Mouse (Mus musculus) liver, postnatal 0 days (tissue): ENCODE results near the gene Myrf. TPM values are rescaled to one million over a fixed set of nuclear protein-coding genes. Genes with fewer than 3 reads are reported as not detected.
"Not testable (repeated sequence)": the region's sequence is repeated elsewhere in the genome, so short reads cannot be mapped to it uniquely, and the experiment has no call there.

ENCODE experiments used
- ATAC-seq: fragments of 200-750 bp; cut with Nextera tagmentation; 2 replicates; pipeline ENCODE4 v1.8.0; 2017; ENCODE audit warnings: mild to moderate bottlenecking, moderate library complexity
- DNase-seq: peaks from one replicate; pipeline ENCODE4 v3.0.0-alpha.2; 2016
- H3K27ac ChIP-seq: fragments of 300-500 bp; sonication (generic); 2 replicates; pipeline ENCODE4 v1.5.1; 2014; ENCODE audit warnings: antibody characterized with exemption, moderate library complexity, mild to moderate bottlenecking, low read depth
- H3K27me3 ChIP-seq: fragments of 300-500 bp; sonication (generic); 2 replicates; pipeline ENCODE4 v1.6.1; 2014; ENCODE audit warnings: low read length, control low read depth, mixed read lengths; ENCODE audit not compliant: insufficient read depth
- H3K36me3 ChIP-seq: fragments of 300-500 bp; sonication (generic); replicated peaks from 2 replicates; pipeline ENCODE4 v1.6.1; 2014; ENCODE audit warnings: mild to moderate bottlenecking, control low read depth, low read length, moderate library complexity, mixed read lengths; ENCODE audit not compliant: insufficient read depth
- H3K4me1 ChIP-seq: fragments of 300-500 bp; sonication (generic); 2 replicates; pipeline ENCODE4 v1.6.1; 2014; ENCODE audit warnings: antibody characterized with exemption, mild to moderate bottlenecking, control low read depth; ENCODE audit not compliant: insufficient read depth
- H3K4me2 ChIP-seq: fragments of 300-500 bp; sonication (generic); 2 replicates; pipeline ENCODE4 v1.6.1; 2014; ENCODE audit warnings: low read depth, mild to moderate bottlenecking, low read length, moderate library complexity, mixed read lengths
- H3K4me3 ChIP-seq: fragments of 300-500 bp; sonication (generic); 2 replicates; pipeline ENCODE4 v1.5.1; 2014; ENCODE audit warnings: low read depth, low read length
- H3K9ac ChIP-seq: fragments of 300-500 bp; sonication (generic); replicated peaks from 2 replicates; pipeline ENCODE4 v1.6.1; 2014; ENCODE audit warnings: mild to moderate bottlenecking, moderate library complexity
- H3K9me3 ChIP-seq: fragments of 300-500 bp; sonication (generic); 2 replicates; pipeline ENCODE4 v1.6.1; 2016; ENCODE audit warnings: mild to moderate bottlenecking, control low read depth, low read length, mixed read lengths
- CTCF ChIP-seq: sonication (generic); IDR thresholded peaks from 2 replicates; pipeline ENCODE4 v1.5.1; 2016; ENCODE audit warnings: antibody characterized with exemption, low read depth
- EP300 ChIP-seq: IDR thresholded peaks from 2 replicates; pipeline ENCODE4 v1.6.1; 2016; ENCODE audit warnings: antibody characterized with exemption, low read depth, mild to moderate bottlenecking
- WGBS: fragments of 180-500 bp; shearing (Covaris S2); extraction: QIAGEN DNeasy Blood & Tissue Kit; methylation state at CpG from one replicate; pipeline ENCODE4 v1.1.7; 2014; ENCODE audit not compliant: insufficient replicate concordance; 5-methylcytosine and 5-hydroxymethylcytosine counted together
- microRNA-seq: library from miRNA; unstranded; fragments of <30 nt; microRNA quantifications from one replicate; pipeline ENCODE4, GENCODE M21; 2016
- polyA plus RNA-seq: library from polyadenylated mRNA; unstranded; fragments of >200 nt; fragmentation: Nextera tagmentation; extraction: Ambion mirVana; gene quantifications from 2 replicates; pipeline ENCODE4 v1.2.1, GENCODE M21; 2015

The Myrf gene
- polyA plus RNA-seq, 1 experiment from 2014 or later = 2.5 TPM

DNA sequence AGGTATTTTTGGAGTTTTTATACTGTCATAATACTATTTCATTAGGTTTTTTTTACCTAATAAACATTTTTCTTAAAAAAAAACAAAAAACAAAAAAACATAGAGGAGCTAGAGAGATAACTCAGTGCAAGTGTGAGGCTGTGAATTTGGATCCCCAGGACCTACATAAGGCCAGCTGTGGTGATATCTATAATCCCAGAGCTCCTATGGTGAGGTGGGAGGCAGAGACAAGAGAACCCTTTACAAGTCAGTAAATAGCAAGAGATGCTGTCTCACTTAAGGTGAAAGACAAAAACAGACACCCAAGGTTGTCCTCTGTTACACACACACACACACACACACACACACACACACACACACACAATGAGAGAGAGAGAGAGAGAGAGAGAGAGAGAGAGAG, 71.4 kb downstream of the Myrf start:
- DNase-seq (no peak), ATAC-seq (no peak)
- H3K36me3 ChIP-seq = no peaks in the 10 kb centered on the region
- no peak overlapping the region for H3K9ac ChIP-seq
- H3K9me3 ChIP-seq = no peaks in the 10 kb centered on the region
- H3K4me1 ChIP-seq = peaks cover 32% of the 10 kb centered on the region
- TF ChIP-seq EP300 (no peak), CTCF (no peak)
- no peak overlapping the region for H3K4me2 ChIP-seq
- H3K27ac ChIP-seq = no peak overlapping the region
- H3K27me3 ChIP-seq = no peaks in the 10 kb centered on the region
- no peak overlapping the region for H3K4me3 ChIP-seq

DNA sequence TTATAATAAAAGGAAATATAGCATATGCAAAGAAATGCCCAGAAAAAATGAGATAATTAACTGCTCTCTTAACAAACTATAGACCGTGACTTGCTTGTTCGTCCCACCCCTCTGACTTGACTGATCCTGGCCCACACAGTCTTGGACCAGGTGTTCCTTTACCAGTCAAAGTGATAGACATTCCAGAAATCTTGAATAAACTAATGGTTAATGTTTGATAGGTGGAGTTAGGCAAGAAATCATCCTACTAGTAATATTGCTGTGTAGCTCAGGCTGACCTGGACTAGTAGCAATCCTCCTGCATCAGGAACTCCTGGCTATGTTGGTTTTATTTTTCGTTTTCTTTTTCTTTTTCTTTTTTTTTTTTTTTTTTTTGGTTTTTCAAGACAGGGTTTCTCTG, 72.1 kb downstream of the Myrf start:
- Histone ChIP-seq H3K27me3 (no peaks in the 10 kb centered on the region), H3K4me3 (no peak overlapping the region), H3K36me3 (no peaks in the 10 kb centered on the region), H3K27ac (no peak overlapping the region), H3K4me1 (peaks cover 25% of the 10 kb centered on the region), H3K9ac (no peak overlapping the region), H3K4me2 (no peak overlapping the region), H3K9me3 (no peaks in the 10 kb centered on the region)
- ATAC-seq (no peak), DNase-seq (no peak)
- WGBS = 71% methylated on average over 3 of the region's 3 CpGs
- TF ChIP-seq EP300 (no peak), CTCF (no peak)

DNA sequence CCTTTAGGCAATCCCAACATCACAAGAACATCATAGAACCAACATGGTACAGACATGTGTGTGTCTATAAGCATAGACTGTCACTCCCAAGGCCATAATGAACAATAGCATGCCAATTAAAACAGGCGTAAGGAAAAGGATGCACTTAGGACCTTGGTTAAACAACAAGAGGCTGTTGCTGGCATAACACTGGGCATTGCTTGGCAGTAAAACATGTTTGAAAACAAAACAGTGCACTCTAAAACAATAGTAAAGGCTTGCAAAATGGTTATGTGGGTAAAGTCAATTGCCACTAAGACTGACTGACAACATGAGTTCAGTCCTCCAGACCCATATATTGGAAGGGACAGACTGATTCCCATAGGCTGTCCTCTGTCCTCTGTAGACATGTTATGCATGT, 72.6 kb downstream of the Myrf start:
- no peaks in the 10 kb centered on the region for H3K27me3 ChIP-seq
- ATAC-seq (no peak), DNase-seq (no peak)
- H3K27ac ChIP-seq = no peak overlapping the region
- no peaks in the 10 kb centered on the region for H3K36me3 ChIP-seq
- H3K4me3 ChIP-seq = no peak overlapping the region
- no peak overlapping the region for H3K4me2 ChIP-seq
- TF ChIP-seq CTCF (no peak), EP300 (no peak)
- H3K9ac ChIP-seq = no peak overlapping the region
- H3K9me3 ChIP-seq = no peaks in the 10 kb centered on the region
- 91% methylated on average over 1 of the region's 1 CpGs for WGBS
- H3K4me1 ChIP-seq = peaks cover 22% of the 10 kb centered on the region

DNA sequence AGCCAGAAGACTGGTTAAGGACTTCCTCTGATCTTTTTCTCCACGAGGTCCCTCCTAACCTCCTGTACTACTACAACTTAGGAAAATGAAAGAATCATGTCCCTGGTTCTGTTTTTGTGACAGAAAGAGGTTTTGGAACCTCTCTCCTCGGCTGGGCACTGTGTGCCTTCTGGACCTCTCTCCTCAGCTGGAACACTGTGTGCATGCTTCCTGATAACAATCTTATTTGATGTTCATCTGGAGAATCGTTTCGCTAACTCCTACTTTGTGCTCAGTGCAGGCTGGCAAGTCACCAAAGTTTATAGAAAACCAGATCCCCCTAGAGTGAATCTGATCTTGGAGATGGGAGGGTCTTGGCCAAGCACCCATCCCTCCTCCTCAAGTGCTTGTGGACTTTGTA, 73.4 kb downstream of the Myrf start:
- ATAC-seq (no peak), DNase-seq (no peak)
- H3K9ac ChIP-seq = no peak overlapping the region
- H3K36me3 ChIP-seq = no peaks in the 10 kb centered on the region
- H3K27me3 ChIP-seq = no peaks in the 10 kb centered on the region
- WGBS = 61% methylated on average over 4 of the region's 4 CpGs
- no peaks in the 10 kb centered on the region for H3K9me3 ChIP-seq
- H3K4me2 ChIP-seq = no peak overlapping the region
- no peak for TF ChIP-seq EP300
- no peak for TF ChIP-seq CTCF
- H3K4me3 ChIP-seq = no peak overlapping the region
- peaks cover 15% of the 10 kb centered on the region for H3K4me1 ChIP-seq
- H3K27ac ChIP-seq = no peak overlapping the region

DNA sequence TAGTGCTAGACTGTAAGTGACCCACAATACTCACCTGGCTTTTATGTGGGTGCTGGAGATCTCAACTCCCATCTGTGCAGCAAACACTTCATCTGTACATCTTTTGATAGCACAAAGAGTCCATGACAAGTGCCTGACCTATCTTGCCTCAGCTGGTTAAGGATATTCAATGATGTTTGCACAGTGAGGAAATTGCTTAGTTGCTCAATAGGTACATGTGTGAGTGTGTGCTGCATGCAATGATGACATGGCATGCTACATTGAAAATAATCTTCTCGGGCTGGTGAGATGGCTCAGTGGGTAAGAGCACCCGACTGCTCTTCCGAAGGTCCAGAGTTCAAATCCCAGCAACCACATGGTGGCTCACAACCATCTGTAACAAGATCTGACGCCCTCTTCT, 74.6 kb downstream of the Myrf start:
- peak; percentile 88 for ATAC-seq
- DNase-seq = not testable (repeated sequence)

DNA sequence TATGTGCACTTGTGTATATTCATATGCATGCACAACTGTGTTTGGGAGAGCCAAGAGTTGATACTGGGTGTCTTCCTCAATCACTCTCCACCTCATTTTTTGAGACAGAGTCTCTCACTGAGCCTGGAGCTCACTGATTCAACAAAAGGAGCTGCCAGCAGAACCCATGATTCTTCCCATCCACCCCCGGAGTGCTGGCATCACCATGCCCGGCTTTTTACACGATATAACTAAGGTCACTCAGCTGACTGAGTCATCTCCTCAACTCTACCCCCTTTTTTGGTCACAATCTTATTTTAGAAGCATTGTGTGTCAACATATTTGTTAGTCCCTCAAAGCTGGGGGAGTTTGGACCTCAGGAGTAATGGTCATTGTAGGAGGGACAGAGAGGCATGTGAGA, 76.7 kb downstream of the Myrf start:
- Histone ChIP-seq H3K4me3 (no peak overlapping the region), H3K4me2 (no peak overlapping the region), H3K36me3 (no peaks in the 10 kb centered on the region), H3K4me1 (peaks cover 4% of the 10 kb centered on the region; the same call in 1 of the 2 replicates), H3K27me3 (no peaks in the 10 kb centered on the region), H3K9me3 (no peaks in the 10 kb centered on the region), H3K9ac (no peak overlapping the region), H3K27ac (no peak overlapping the region)
- ATAC-seq = no peak
- 79% methylated on average over 3 of the region's 3 CpGs for WGBS
- no peak for TF ChIP-seq CTCF
- no peak for TF ChIP-seq EP300
- DNase-seq = no peak

More for the DNA sequence above, 74.6 kb downstream of the Myrf start:
- H3K27ac ChIP-seq, H3K4me2 ChIP-seq, H3K36me3 ChIP-seq, H3K9me3 ChIP-seq, H3K9ac ChIP-seq, H3K27me3 ChIP-seq, H3K4me1 ChIP-seq, H3K4me3 ChIP-seq: not testable (repeated sequence)
- 59% methylated on average over 3 of the region's 4 CpGs for WGBS

Small RNAs within 50 kb of the gene (microRNA-seq; reads per million reads assigned to microRNA genes)
- gene Mir6993 = 2.0 reads per million

Other genes starting within 250 kb of the Myrf start
- 0.08 and 0.13 TPM in 2 replicates for gene Best1, start 239.1 kb downstream of the Myrf start, polyA plus RNA-seq
- 74.9 and 80.9 TPM in 2 replicates for gene Rab3il1, start 239.1 kb downstream of the Myrf start, polyA plus RNA-seq
- gene Fads3, start 199.2 kb downstream of the Myrf start, polyA plus RNA-seq = 1.7 and 2.0 TPM in 2 replicates
- gene Fads2, start 139.0 kb downstream of the Myrf start, polyA plus RNA-seq = 203 and 216 TPM in 2 replicates
- 88.0 and 97.1 TPM in 2 replicates for gene Fads1, start 57.9 kb downstream of the Myrf start, polyA plus RNA-seq
- gene Tmem258, start 36.7 kb downstream of the Myrf start, polyA plus RNA-seq = 183 and 195 TPM in 2 replicates
- 59.4 and 67.0 TPM in 2 replicates for gene Fen1, start 36.6 kb downstream of the Myrf start, polyA plus RNA-seq
- 0.21 and 0.28 TPM in 2 replicates for gene Dagla, start 64.1 kb upstream of the Myrf start, polyA plus RNA-seq
- 0.04 and 0.24 TPM in 2 replicates for gene Syt7, start 148.3 kb upstream of the Myrf start, polyA plus RNA-seq
- gene Lrrc10b, start 216.7 kb upstream of the Myrf start, polyA plus RNA-seq = 0.05 TPM in 1 of 2 replicates, not detected in the other
- gene Ppp1r32, start 242.2 kb upstream of the Myrf start, polyA plus RNA-seq = 0.11 and 0.15 TPM in 2 replicates